Mouse (Mus musculus): Measurements from ENCODE around the gene Kcnk18. TPM values are rescaled to one million over a fixed set of nuclear protein-coding genes. Genes with fewer than 3 reads are reported as not detected.
A peak's percentile ranks its signal among the peaks of the same experiment; 100 is the strongest.

The Kcnk18 gene
- polyA plus RNA-seq (2012; rRNA removed), result not detected in 2 replicates

GRCm38 (mm10) chr19:59218991-59219390 lies at the start of gene Kcnk18:
Gene Kcnk18 (plus strand): TSS chr19:59219214.
- 82% methylated on average over 8 of the region's 8 CpGs for WGBS
- Histone ChIP-seq H3K4me1 (ENCODE audit: control insufficient read depth, insufficient read depth, insufficient read length, low read length) (no peaks in the 10 kb centered on the region), H3K4me3 (ENCODE audit: low read depth, low read length) (no peak within 1 kb of the TSS), H3K27ac (ENCODE audit: insufficient read depth, low read depth, low read length) (no peak within 1 kb of the TSS), H3K27me3 (ENCODE audit: control insufficient read depth, insufficient read depth, low read length) (no peaks in the 10 kb centered on the region), H3K36me3 (ENCODE audit: control insufficient read depth, insufficient read depth, low read length) (no peaks in the 10 kb centered on the region)
- no peak for TF ChIP-seq CTCF (IDR thresholded peaks at IDR 0.05; ENCODE audit: extremely low read depth, insufficient read length, insufficient replicate concordance, low read depth, low read length)
- TF ChIP-seq POLR2A (IDR thresholded peaks at IDR 0.05; ENCODE audit: low read depth, low read length), result no peak

GRCm38 (mm10) chr19:59169936-59170765 lies 48.9 kb upstream of the Kcnk18 start, which contains the start of gene Vax1:
Gene Vax1 (minus strand): TSS chr19:59170056.
- Histone ChIP-seq H3K36me3 (ENCODE audit: control insufficient read depth, insufficient read depth, low read length) (no peaks in the 10 kb centered on the region), H3K27ac (ENCODE audit: insufficient read depth, low read depth, low read length) (no peak within 1 kb of the TSS), H3K27me3 (ENCODE audit: control insufficient read depth, insufficient read depth, low read length) (peaks cover 82% of the 10 kb centered on the region), H3K4me3 (ENCODE audit: low read depth, low read length) (peak within 1 kb of the TSS; percentile 26; the same call in 1 of the 2 replicates), H3K4me1 (ENCODE audit: control insufficient read depth, insufficient read depth, insufficient read length, low read length) (peaks cover 3% of the 10 kb centered on the region; the same call in 1 of the 2 replicates)
- TF ChIP-seq CTCF (IDR thresholded peaks at IDR 0.05; ENCODE audit: extremely low read depth, insufficient read length, insufficient replicate concordance, low read depth, low read length), result no peak
- TF ChIP-seq POLR2A (IDR thresholded peaks at IDR 0.05; ENCODE audit: low read depth, low read length), result no peak
- WGBS, result 2% methylated on average over 54 of the region's 54 CpGs

GRCm38 (mm10) chr19:59170766-59171095 lies 48.3 kb upstream of the Kcnk18 start:
- Histone ChIP-seq H3K4me3 (ENCODE audit: low read depth, low read length) (no peak overlapping the region), H3K36me3 (ENCODE audit: control insufficient read depth, insufficient read depth, low read length) (no peaks in the 10 kb centered on the region), H3K27me3 (ENCODE audit: control insufficient read depth, insufficient read depth, low read length) (peaks cover 77% of the 10 kb centered on the region), H3K4me1 (ENCODE audit: control insufficient read depth, insufficient read depth, insufficient read length, low read length) (peaks cover 3% of the 10 kb centered on the region; the same call in 1 of the 2 replicates), H3K27ac (ENCODE audit: insufficient read depth, low read depth, low read length) (no peak overlapping the region)
- TF ChIP-seq POLR2A (IDR thresholded peaks at IDR 0.05; ENCODE audit: low read depth, low read length) (no peak), CTCF (IDR thresholded peaks at IDR 0.05; ENCODE audit: extremely low read depth, insufficient read length, insufficient replicate concordance, low read depth, low read length) (no peak)
- WGBS, result 4% methylated on average over 6 of the region's 6 CpGs

GRCm38 (mm10) chr19:59171151-59171870 lies 47.7 kb upstream of the Kcnk18 start:
- H3K4me3 ChIP-seq (ENCODE audit: low read depth, low read length), result no peak overlapping the region
- H3K27me3 ChIP-seq (ENCODE audit: control insufficient read depth, insufficient read depth, low read length), result peaks cover 71% of the 10 kb centered on the region
- 5% methylated on average over 38 of the region's 38 CpGs for WGBS

GRCm38 (mm10) chr19:59171871-59172245 lies 47.2 kb upstream of the Kcnk18 start:
- WGBS, result 5% methylated on average over 19 of the region's 19 CpGs

More at GRCm38 (mm10) chr19:59171151-59171870, 47.7 kb upstream of the Kcnk18 start:
- Histone ChIP-seq H3K27ac (ENCODE audit: insufficient read depth, low read depth, low read length) (no peak overlapping the region), H3K36me3 (ENCODE audit: control insufficient read depth, insufficient read depth, low read length) (no peaks in the 10 kb centered on the region), H3K4me1 (ENCODE audit: control insufficient read depth, insufficient read depth, insufficient read length, low read length) (peaks cover 3% of the 10 kb centered on the region; the same call in 1 of the 2 replicates)
- TF ChIP-seq CTCF (IDR thresholded peaks at IDR 0.05; ENCODE audit: extremely low read depth, insufficient read length, insufficient replicate concordance, low read depth, low read length), result no peak
- TF ChIP-seq POLR2A (IDR thresholded peaks at IDR 0.05; ENCODE audit: low read depth, low read length), result no peak

GRCm38 (mm10) chr19:59172781-59173180 lies 46.2 kb upstream of the Kcnk18 start:
- H3K27me3 ChIP-seq (ENCODE audit: control insufficient read depth, insufficient read depth, low read length), result peaks cover 57% of the 10 kb centered on the region
- H3K4me3 ChIP-seq (ENCODE audit: low read depth, low read length), result no peak overlapping the region
- H3K36me3 ChIP-seq (ENCODE audit: control insufficient read depth, insufficient read depth, low read length), result no peaks in the 10 kb centered on the region
- TF ChIP-seq CTCF (IDR thresholded peaks at IDR 0.05; ENCODE audit: extremely low read depth, insufficient read length, insufficient replicate concordance, low read depth, low read length) (no peak), POLR2A (IDR thresholded peaks at IDR 0.05; ENCODE audit: low read depth, low read length) (no peak)
- no peak overlapping the region for H3K27ac ChIP-seq (ENCODE audit: insufficient read depth, low read depth, low read length)
- 7% methylated on average over 3 of the region's 3 CpGs for WGBS
- H3K4me1 ChIP-seq (ENCODE audit: control insufficient read depth, insufficient read depth, insufficient read length, low read length), result peaks cover 3% of the 10 kb centered on the region; the same call in 1 of the 2 replicates

More at GRCm38 (mm10) chr19:59171871-59172245, 47.2 kb upstream of the Kcnk18 start:
- no peaks in the 10 kb centered on the region for H3K36me3 ChIP-seq (ENCODE audit: control insufficient read depth, insufficient read depth, low read length)
- peaks cover 3% of the 10 kb centered on the region; the same call in 1 of the 2 replicates for H3K4me1 ChIP-seq (ENCODE audit: control insufficient read depth, insufficient read depth, insufficient read length, low read length)
- TF ChIP-seq CTCF (IDR thresholded peaks at IDR 0.05; ENCODE audit: extremely low read depth, insufficient read length, insufficient replicate concordance, low read depth, low read length) (no peak), POLR2A (IDR thresholded peaks at IDR 0.05; ENCODE audit: low read depth, low read length) (no peak)
- H3K27ac ChIP-seq (ENCODE audit: insufficient read depth, low read depth, low read length), result no peak overlapping the region
- H3K27me3 ChIP-seq (ENCODE audit: control insufficient read depth, insufficient read depth, low read length), result peaks cover 65% of the 10 kb centered on the region
- H3K4me3 ChIP-seq (ENCODE audit: low read depth, low read length), result no peak overlapping the region

All from small intestine, adult 2 months (tissue).